Mouse (Mus musculus) liver, embryonic 14.5 days (tissue): ENCODE data around the gene Ermard.

Experiments used
- CTCF ChIP-seq: IDR thresholded peaks from 2 replicates; pipeline ENCODE4 v1.5.1; 2016; ENCODE audit warnings: antibody characterized with exemption, low read depth, control low read depth
- EP300 ChIP-seq: IDR thresholded peaks from 2 replicates; pipeline ENCODE4 v1.6.1; 2016; ENCODE audit warnings: antibody characterized with exemption, low read depth

- TF ChIP-seq CTCF (no peak), EP300 (no peak)
Observed at GRCm38 (mm10) chr17:15060356-15060755, 19.3 kb downstream of the Ermard start.
